Mouse (Mus musculus) limb, embryonic 10.5 days (tissue): ENCODE measurements around the gene Uck1. TPM values are rescaled to one million over a fixed set of nuclear protein-coding genes. Genes with fewer than 3 reads are reported as not detected.

Source experiments
- polyA plus RNA-seq: library from polyadenylated mRNA; unstranded; fragments of >200 nt; fragmentation: Nextera tagmentation; extraction: Ambion mirVana; gene quantifications from 2 replicates; pipeline ENCODE4 v1.2.1, GENCODE M21; 2016

The Uck1 gene
- polyA plus RNA-seq, 1 experiment from 2014 or later = 74.0 TPM

Other genes with a start within 250 kb of the Uck1 start
- 2.0 TPM in 2 replicates for gene Fam78a, start 175.3 kb downstream of the Uck1 start, polyA plus RNA-seq
- gene Plpp7, start 164.6 kb downstream of the Uck1 start, polyA plus RNA-seq = 2.8 and 3.8 TPM in 2 replicates
- 71.2 and 80.3 TPM in 2 replicates for gene Prrc2b, start 109.1 kb downstream of the Uck1 start, polyA plus RNA-seq
- gene Pomt1, start 23.6 kb downstream of the Uck1 start, polyA plus RNA-seq = 21.1 and 24.1 TPM in 2 replicates
- gene Golga2, start 27.2 kb upstream of the Uck1 start, polyA plus RNA-seq = 20.4 and 25.0 TPM in 2 replicates
- gene Swi5, start 27.9 kb upstream of the Uck1 start, polyA plus RNA-seq = 440 and 446 TPM in 2 replicates
- gene Ciz1, start 92.2 kb upstream of the Uck1 start, polyA plus RNA-seq = 61.3 and 74.8 TPM in 2 replicates
- 27.1 and 33.6 TPM in 2 replicates for gene Dnm1, start 93.2 kb upstream of the Uck1 start, polyA plus RNA-seq
- gene 1110008P14Rik, start 121.8 kb upstream of the Uck1 start, polyA plus RNA-seq = 36.3 and 37.0 TPM in 2 replicates
- gene Lcn2, start 128.1 kb upstream of the Uck1 start, polyA plus RNA-seq = not detected in 2 replicates
- gene Ptges2, start 135.7 kb upstream of the Uck1 start, polyA plus RNA-seq = 32.7 and 37.0 TPM in 2 replicates
- 5.9 and 7.3 TPM in 2 replicates for gene Naif1, start 190.3 kb upstream of the Uck1 start, polyA plus RNA-seq
- 30.8 and 33.0 TPM in 2 replicates for gene Slc25a25, start 191.3 kb upstream of the Uck1 start, polyA plus RNA-seq